Mouse (Mus musculus): Measurements from ENCODE around the gene Mboat2. TPM values are rescaled to one million over a fixed set of nuclear protein-coding genes. Genes with fewer than 3 reads are reported as not detected.
A peak's percentile ranks its signal among the peaks of the same experiment; 100 is the strongest.

Mboat2 gene
- polyA plus RNA-seq, 1 experiment from 2014 or later: 72.5 TPM

DNA sequence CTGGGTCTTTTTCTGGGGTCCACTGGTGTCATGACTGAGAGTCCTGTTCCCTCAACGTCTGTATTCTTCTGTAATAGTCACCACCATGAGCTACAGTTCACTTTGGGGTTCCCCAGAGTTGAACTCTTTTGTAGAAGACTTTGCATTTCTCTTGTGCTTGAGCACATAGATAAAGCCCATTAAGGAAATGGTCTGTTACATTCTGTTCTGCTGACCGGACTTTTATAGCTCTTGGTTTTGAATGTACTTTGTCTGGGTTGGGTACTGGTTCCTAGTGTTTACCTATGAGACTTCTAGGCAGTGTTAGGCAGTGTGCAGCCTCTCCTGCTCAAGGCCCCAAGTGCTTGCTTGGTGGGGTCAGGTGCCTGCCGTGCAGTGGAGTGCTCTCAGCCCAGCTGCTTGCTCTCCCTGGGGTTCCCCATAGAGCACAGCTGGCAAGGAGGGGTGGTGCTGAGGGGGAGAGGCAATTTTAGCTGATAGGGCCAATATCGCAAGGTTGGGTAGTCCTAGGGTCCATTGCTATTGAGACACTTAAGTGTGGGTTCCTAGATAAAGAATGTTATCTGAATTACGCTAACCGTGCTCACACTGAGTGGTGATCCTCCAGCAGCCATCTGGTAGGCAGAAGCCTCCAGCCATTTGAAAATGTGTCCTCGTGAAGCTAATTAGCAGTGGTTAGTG, 58.8 kb downstream of the Mboat2 start:
- WGBS: 80% methylated on average over 7 of the region's 7 CpGs
- Histone ChIP-seq H3K4me2 (replicated peaks) (no peak overlapping the region), H3K4me1 (peaks cover 9% of the 10 kb centered on the region), H3K4me3 (no peak overlapping the region), H3K9me3 (no peaks in the 10 kb centered on the region), H3K27me3 (no peaks in the 10 kb centered on the region), H3K36me3 (0 out of 2 replicates have a peak, but pooled peaks cover 10% of the 10 kb centered on the region), H3K27ac (replicated peaks) (no peak overlapping the region), H3K9ac (replicated peaks) (no peak overlapping the region)
- ATAC-seq (replicated peaks): no peak

DNA sequence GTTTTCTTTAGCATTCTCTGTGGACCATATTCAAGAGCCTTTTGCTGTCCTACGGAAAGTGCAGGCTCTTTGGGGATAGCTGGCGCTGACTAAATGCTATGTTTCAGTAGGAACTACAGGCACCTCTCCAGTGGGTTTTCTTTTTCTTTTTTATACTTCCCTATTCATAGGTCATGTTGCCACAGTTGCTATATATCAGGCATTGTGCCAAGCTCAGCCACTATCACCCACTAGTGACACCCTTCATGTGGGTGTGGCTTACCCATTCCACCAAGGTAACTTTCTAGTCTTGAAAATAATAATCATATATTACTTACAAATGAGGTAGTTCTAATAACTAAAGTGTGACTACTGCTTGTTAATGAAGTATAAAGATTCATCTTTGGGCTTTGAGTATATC, 59.5 kb downstream of the Mboat2 start:
- no peak for ATAC-seq (replicated peaks)
- H3K9me3 ChIP-seq: no peaks in the 10 kb centered on the region
- 0 out of 2 replicates have a peak, but pooled peaks cover 7% of the 10 kb centered on the region for H3K36me3 ChIP-seq
- no peak overlapping the region for H3K9ac ChIP-seq (replicated peaks)
- no peak overlapping the region for H3K27ac ChIP-seq (replicated peaks)
- H3K4me1 ChIP-seq: peaks cover 9% of the 10 kb centered on the region
- no peak overlapping the region for H3K4me2 ChIP-seq (replicated peaks)
- 92% methylated on average over 2 of the region's 2 CpGs for whole genome bisulfite sequencing
- no peak overlapping the region for H3K4me3 ChIP-seq
- H3K27me3 ChIP-seq: no peaks in the 10 kb centered on the region

GRCm38 (mm10) chr12:24890684-24891459, 60.2 kb downstream of the Mboat2 start:
- no peak overlapping the region for H3K4me2 ChIP-seq (replicated peaks)
- WGBS: 94% methylated on average over 8 of the region's 8 CpGs
- H3K4me3 ChIP-seq: no peak overlapping the region
- H3K27ac ChIP-seq (replicated peaks): no peak overlapping the region
- peaks cover 6% of the 10 kb centered on the region; the same call in 1 of the 2 replicates for H3K36me3 ChIP-seq
- ATAC-seq (replicated peaks): no peak
- H3K9me3 ChIP-seq: no peaks in the 10 kb centered on the region
- H3K9ac ChIP-seq (replicated peaks): no peak overlapping the region
- no peaks in the 10 kb centered on the region for H3K27me3 ChIP-seq
- peaks cover 9% of the 10 kb centered on the region for H3K4me1 ChIP-seq

GRCm38 (mm10) chr12:24892536-24892935, 61.9 kb downstream of the Mboat2 start:
- Histone ChIP-seq H3K4me1 (peaks cover 9% of the 10 kb centered on the region), H3K36me3 (peaks cover 11% of the 10 kb centered on the region; the same call in 1 of the 2 replicates), H3K9ac (replicated peaks) (no peak overlapping the region), H3K9me3 (no peaks in the 10 kb centered on the region), H3K4me2 (replicated peaks) (no peak overlapping the region), H3K4me3 (no peak overlapping the region), H3K27ac (replicated peaks) (no peak overlapping the region), H3K27me3 (no peaks in the 10 kb centered on the region)
- ATAC-seq (replicated peaks): no peak
- 86% methylated on average over 4 of the region's 4 CpGs for WGBS

DNA sequence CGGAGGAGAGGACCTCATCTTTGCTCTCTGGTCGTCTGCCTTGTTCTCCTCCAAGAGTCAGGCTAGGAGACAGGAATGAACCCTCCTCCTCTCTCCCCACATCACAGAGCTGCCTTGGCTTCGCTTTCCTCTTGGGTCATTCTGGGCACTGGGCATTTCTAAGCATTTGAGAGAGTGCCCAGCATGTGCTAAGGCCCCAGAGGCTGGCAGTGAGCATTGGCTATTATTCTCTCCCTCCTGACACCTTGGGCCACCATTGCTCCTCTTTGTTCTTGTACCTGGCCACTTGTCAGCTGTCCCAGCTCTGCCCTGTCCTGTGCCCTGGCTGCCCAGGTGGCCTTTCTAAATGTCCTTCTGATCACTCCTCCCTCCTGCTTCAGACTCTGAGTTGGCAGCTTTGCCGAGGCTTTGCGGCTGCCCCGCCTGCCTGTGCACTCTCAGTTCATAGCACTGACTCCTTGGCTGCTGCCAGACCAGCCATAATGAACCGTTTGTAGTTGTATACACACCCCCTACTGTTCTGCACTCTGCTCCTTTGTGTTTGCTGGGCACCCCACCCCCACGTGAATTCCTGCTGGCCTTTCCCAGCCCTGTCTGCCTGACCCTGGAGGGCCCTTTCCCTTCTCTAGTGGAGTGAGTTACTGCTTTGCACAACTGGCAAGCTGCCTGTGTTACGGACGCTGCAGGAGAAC, 63.2 kb downstream of the Mboat2 start:
- Histone ChIP-seq H3K27me3 (no peaks in the 10 kb centered on the region), H3K9me3 (no peaks in the 10 kb centered on the region), H3K4me2 (replicated peaks) (no peak overlapping the region), H3K36me3 (peaks cover 12% of the 10 kb centered on the region; the same call in 1 of the 2 replicates), H3K27ac (replicated peaks) (0 out of 2 replicates have a peak overlapping the region, but pooled peaks have one; percentile 12), H3K4me3 (no peak overlapping the region), H3K9ac (replicated peaks) (no peak overlapping the region), H3K4me1 (peaks cover 9% of the 10 kb centered on the region)
- WGBS: 27% methylated on average over 10 of the region's 10 CpGs
- ATAC-seq (replicated peaks): peak; percentile 70; the same call in 1 of the 2 replicates

- H3K27ac ChIP-seq (replicated peaks): no peak overlapping the region
- H3K9ac ChIP-seq (replicated peaks): no peak overlapping the region
- H3K9me3 ChIP-seq: no peaks in the 10 kb centered on the region
- H3K4me2 ChIP-seq (replicated peaks): no peak overlapping the region
- 93% methylated on average over 5 of the region's 5 CpGs for WGBS
- no peaks in the 10 kb centered on the region for H3K27me3 ChIP-seq
- peaks cover 9% of the 10 kb centered on the region for H3K4me1 ChIP-seq
- H3K36me3 ChIP-seq: peaks cover 21% of the 10 kb centered on the region
- no peak for ATAC-seq (replicated peaks)
- no peak overlapping the region for H3K4me3 ChIP-seq
Observed at GRCm38 (mm10) chr12:24895352-24895751, 64.7 kb downstream of the Mboat2 start.

- Histone ChIP-seq H3K4me1 (peaks cover 9% of the 10 kb centered on the region), H3K27ac (replicated peaks) (no peak overlapping the region), H3K4me2 (replicated peaks) (no peak overlapping the region), H3K36me3 (peaks cover 26% of the 10 kb centered on the region), H3K9me3 (no peaks in the 10 kb centered on the region), H3K4me3 (no peak overlapping the region), H3K9ac (replicated peaks) (no peak overlapping the region), H3K27me3 (no peaks in the 10 kb centered on the region)
- 68% methylated on average over 4 of the region's 4 CpGs for WGBS
- ATAC-seq (replicated peaks): no peak
Observed at GRCm38 (mm10) chr12:24897354-24897753, 66.7 kb downstream of the Mboat2 start.

DNA sequence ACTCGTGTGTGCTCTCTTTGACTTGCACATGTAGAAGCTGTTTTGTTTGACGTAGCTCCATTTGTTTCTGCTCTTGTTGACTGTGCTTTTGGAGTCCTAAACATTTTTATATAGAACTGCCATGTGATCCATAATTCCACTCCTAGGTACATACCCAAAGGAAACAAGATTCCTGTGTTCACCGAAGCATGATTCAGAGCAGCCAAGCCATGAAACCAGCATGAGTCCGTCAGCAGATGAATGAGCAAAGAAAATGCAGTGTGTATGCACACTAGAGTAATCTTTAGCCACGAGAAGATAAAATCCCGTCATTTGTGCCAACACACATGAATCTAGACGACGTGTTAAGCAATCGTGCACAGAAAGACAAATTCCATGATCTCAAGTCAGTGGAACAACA, 67.5 kb downstream of the Mboat2 start:
- Histone ChIP-seq H3K4me1 (peaks cover 16% of the 10 kb centered on the region), H3K9ac (replicated peaks) (no peak overlapping the region), H3K27ac (replicated peaks) (no peak overlapping the region), H3K4me2 (replicated peaks) (no peak overlapping the region), H3K9me3 (no peaks in the 10 kb centered on the region), H3K27me3 (no peaks in the 10 kb centered on the region), H3K36me3 (peaks cover 29% of the 10 kb centered on the region), H3K4me3 (no peak overlapping the region)
- WGBS: 74% methylated on average over 9 of the region's 9 CpGs
- no peak for ATAC-seq (replicated peaks)

- H3K9me3 ChIP-seq: no peaks in the 10 kb centered on the region
- no peaks in the 10 kb centered on the region for H3K27me3 ChIP-seq
- no peak for ATAC-seq (replicated peaks)
- H3K36me3 ChIP-seq: peaks cover 29% of the 10 kb centered on the region
- H3K9ac ChIP-seq (replicated peaks): no peak overlapping the region
- no peak overlapping the region for H3K4me2 ChIP-seq (replicated peaks)
- no peak overlapping the region for H3K27ac ChIP-seq (replicated peaks)
- H3K4me3 ChIP-seq: no peak overlapping the region
- WGBS: 93% methylated on average over 10 of the region's 10 CpGs
- peaks cover 7% of the 10 kb centered on the region; the same call in 1 of the 2 replicates for H3K4me1 ChIP-seq
Observed at GRCm38 (mm10) chr12:24899636-24900035, 69.0 kb downstream of the Mboat2 start.

GRCm38 (mm10) chr12:24902736-24903135, 72.1 kb downstream of the Mboat2 start:
- Histone ChIP-seq H3K27ac (replicated peaks) (no peak overlapping the region), H3K4me2 (replicated peaks) (no peak overlapping the region), H3K4me3 (no peak overlapping the region), H3K36me3 (peaks cover 26% of the 10 kb centered on the region), H3K9ac (replicated peaks) (no peak overlapping the region), H3K27me3 (no peaks in the 10 kb centered on the region), H3K4me1 (peaks cover 7% of the 10 kb centered on the region; the same call in 1 of the 2 replicates), H3K9me3 (no peaks in the 10 kb centered on the region)
- WGBS: 90% methylated on average over 5 of the region's 5 CpGs
- ATAC-seq (replicated peaks): no peak

DNA sequence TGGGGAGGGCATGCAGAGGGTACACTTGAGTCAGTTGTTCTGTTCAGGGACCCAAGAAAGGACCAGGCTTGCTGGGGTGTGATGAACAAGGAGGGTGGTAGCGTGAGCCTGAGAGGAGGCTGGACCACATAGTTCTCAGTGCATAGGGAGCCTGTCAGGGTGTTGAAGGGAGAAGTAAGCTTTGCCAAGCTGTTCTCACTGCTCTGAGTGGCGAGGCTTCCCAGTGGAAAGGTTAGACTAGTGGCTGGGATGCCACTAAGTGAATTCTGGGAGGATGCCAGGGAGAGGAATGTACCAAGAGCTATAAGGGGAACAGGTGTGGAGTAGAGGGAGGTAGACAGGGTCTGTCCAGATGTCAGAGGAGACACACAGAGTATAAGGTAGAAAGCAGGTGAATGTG, 77.2 kb downstream of the Mboat2 start:
- no peak overlapping the region for H3K27ac ChIP-seq (replicated peaks)
- peaks cover 15% of the 10 kb centered on the region; the same call in 1 of the 2 replicates for H3K36me3 ChIP-seq
- no peak overlapping the region for H3K9ac ChIP-seq (replicated peaks)
- no peaks in the 10 kb centered on the region for H3K9me3 ChIP-seq
- H3K4me3 ChIP-seq: no peak overlapping the region
- H3K4me1 ChIP-seq: peaks cover 2% of the 10 kb centered on the region; the same call in 1 of the 2 replicates
- no peak for ATAC-seq (replicated peaks)
- no peak overlapping the region for H3K4me2 ChIP-seq (replicated peaks)
- 73% methylated on average over 2 of the region's 2 CpGs for WGBS
- H3K27me3 ChIP-seq: no peaks in the 10 kb centered on the region

DNA sequence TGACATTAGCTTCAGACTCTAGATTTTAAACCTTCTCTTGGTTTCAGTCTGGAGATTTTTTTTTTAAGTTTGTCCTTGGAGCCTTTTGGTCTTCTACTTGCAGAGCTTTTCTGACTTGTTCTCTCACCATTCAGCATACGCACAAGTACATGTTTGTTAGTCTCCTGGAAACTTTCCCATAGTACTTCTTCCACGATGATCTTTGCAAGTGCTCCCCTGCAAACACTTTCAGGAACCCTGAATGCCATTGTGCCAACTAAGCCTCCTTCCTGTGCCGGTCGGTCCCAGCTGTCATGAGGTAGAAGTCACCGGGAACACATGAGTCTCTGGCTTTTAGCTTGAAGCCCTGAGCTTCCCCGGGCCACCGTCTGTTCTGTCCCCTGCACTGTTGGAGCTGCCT, 79.0 kb downstream of the Mboat2 start:
- Histone ChIP-seq H3K9me3 (no peaks in the 10 kb centered on the region), H3K36me3 (peaks cover 15% of the 10 kb centered on the region; the same call in 1 of the 2 replicates), H3K9ac (replicated peaks) (no peak overlapping the region), H3K4me3 (no peak overlapping the region), H3K4me1 (no peaks in the 10 kb centered on the region), H3K4me2 (replicated peaks) (no peak overlapping the region), H3K27ac (replicated peaks) (no peak overlapping the region), H3K27me3 (no peaks in the 10 kb centered on the region)
- no peak for ATAC-seq (replicated peaks)
- 88% methylated on average over 7 of the region's 7 CpGs for WGBS
